Mouse (Mus musculus) heart, adult 10 weeks (tissue): ENCODE measurements around the gene Usp16. TPM values are rescaled to one million over a fixed set of nuclear protein-coding genes. Genes with fewer than 3 reads are reported as not detected.

Experiments
- polyA plus RNA-seq: library from polyadenylated mRNA; stranded (reverse); fragments of 350-450 nt; fragmentation: Illumina TruSeq; extraction: RNeasy Lipid Tissue Mini Kit (QIAGEN cat#74804); gene quantifications from one replicate; pipeline ENCODE4 v1.2.3, GENCODE M21; 2014; ENCODE audit warnings: low read depth, low replicate concordance

The Usp16 gene
- polyA plus RNA-seq: 61.0 TPM

GRCm38 (mm10) chr16:87454419-87455179 is at the start of gene Usp16:
Gene Usp16 (plus strand): TSS chr16:87454703.

GRCm38 (mm10) chr16:87432033-87432814 is 22.3 kb upstream of the Usp16 start, which contains the start of gene Ltn1:
Gene Ltn1 (minus strand): TSS chr16:87432612.

GRCm38 (mm10) chr16:87440184-87440686 is 14.3 kb upstream of the Usp16 start, which contains the start of gene Rwdd2b:
Gene Rwdd2b (minus strand): TSS chr16:87440573.

GRCm38 (mm10) chr16:87495716-87496447 is 41.4 kb downstream of the Usp16 start, which contains the start of gene Cct8:
Gene Cct8 (minus strand): TSS chr16:87495873.

Other genes starting within 250 kb of the Usp16 start
- gene N6amt1, start 100.5 kb upstream of the Usp16 start, polyA plus RNA-seq: 26.9 TPM
- gene Ltn1, start 22.1 kb upstream of the Usp16 start, polyA plus RNA-seq: 11.8 TPM
- gene Rwdd2b, start 14.1 kb upstream of the Usp16 start, polyA plus RNA-seq: 4.0 TPM
- gene Cct8, start 41.2 kb downstream of the Usp16 start, polyA plus RNA-seq: 157 TPM
- 1.7 TPM for gene Map3k7cl, start 98.6 kb downstream of the Usp16 start, polyA plus RNA-seq
- 17.7 TPM for gene Bach1, start 244.2 kb downstream of the Usp16 start, polyA plus RNA-seq